Mouse (Mus musculus) left cerebral cortex, adult 9 months (tissue): ENCODE measurements around the gene Stum.
A peak's percentile ranks its signal among the peaks of the same experiment; 100 is the strongest.

Experiments used
- DNase-seq, 2 experiments: peaks; one replicate each; pipeline ENCODE4 v3.0.0; 2022; ENCODE audit warnings: low spot score in 2 of 2

The Stum gene

DNA sequence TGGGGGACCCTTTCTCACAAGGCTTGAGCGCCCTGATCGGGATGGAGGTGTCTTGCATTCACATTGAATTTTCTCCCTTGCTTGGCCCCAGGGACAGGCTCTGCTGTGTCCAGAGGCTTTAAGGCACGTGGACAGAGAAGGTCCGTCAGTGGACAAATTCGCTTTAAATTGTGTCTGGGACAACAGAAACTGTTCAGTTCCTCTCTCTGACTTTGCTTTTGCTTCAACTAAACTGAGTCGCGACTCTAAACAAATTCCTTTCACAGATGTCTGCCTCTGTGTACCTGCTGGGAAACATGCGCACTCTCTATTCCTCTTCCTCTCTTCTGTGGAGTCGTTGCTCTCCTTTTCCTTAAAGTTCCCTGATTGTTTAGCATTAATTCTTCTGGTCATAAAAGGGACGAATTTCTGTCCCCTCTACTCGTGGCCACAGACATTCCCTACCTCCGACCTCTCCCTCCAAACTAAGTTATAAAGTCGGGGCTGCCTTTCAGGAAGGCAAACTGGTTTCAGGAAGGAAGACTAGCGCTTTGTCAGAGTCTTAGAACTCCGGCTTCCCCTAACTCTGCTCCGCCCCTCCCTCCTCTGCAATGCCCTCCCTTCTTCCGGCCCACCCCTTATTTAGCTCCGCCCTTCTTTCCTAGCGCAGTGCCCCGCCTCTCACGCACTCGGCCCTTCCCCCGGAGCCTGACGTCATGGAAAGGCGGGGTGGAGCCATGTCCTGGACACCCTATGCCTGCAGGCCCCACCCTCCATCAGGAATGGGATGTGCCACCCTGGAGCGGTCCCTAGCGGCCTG lies 96.2 kb downstream of the Stum start:
- DNase-seq: peak; percentile 95 to 99

DNA sequence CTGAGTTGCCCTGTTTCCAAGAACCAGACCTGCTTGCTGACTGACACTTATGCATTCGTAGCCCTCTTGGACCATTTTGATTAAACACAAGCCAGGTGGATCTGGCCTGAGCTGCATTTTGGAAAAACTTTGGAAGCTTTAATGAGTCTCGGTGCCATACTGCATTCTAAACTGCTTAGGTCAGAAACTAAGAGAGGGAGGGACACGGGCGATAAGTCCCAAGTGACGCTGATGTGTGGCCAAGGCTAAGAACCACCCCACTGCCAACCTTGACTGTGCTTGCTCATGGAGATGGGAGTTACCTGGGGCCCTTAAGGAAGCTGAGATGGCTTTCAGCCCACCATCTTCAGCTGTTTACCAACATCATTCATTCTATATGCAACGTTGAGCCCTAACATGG lies 98.0 kb downstream of the Stum start:
- no peak for DNase-seq

DNA sequence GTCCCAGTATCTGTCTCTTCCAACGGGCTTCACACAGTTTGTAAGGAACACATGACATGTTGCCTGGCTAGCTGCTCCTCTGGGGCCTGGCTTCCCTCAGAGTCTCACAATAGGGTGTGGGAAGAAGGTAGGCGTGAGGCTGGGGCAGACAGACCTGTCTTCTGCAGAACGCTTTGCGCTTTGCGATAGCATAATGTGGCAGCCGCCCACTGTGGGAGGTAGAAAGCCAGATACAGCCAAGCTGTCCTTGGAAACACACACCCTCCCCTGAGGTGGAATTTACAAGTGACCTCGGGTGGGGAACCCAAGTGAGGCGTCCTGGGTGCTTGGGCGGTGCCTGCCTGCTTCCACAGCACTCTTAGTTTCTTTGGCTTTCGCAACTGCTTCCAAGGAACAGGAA lies 98.8 kb downstream of the Stum start:
- DNase-seq: peak in 1 of 2 experiments; percentile 76

DNA sequence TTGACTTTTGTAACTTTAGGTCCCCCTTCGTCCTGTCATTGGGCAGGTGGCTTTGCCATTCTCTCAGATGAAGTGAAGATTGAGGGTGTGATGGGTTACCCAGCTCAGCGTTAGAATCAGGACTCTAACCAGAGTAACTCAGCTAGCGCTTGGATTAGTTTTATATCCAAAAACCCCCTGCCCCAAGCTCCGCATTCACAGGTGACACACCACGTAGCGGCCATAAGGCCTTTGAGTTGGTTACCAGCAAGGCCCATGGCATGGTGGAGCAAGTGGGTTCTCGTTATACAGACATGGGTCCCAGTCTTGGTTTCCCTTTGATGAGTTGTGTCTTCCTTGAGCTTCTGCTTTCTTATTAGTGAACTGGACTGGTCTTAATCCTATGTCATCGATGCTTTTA lies 99.4 kb downstream of the Stum start:
- no peak for DNase-seq
